Comparison of ENCODE assay signal across 26 mouse cellular contexts in the genomic region with DNA sequence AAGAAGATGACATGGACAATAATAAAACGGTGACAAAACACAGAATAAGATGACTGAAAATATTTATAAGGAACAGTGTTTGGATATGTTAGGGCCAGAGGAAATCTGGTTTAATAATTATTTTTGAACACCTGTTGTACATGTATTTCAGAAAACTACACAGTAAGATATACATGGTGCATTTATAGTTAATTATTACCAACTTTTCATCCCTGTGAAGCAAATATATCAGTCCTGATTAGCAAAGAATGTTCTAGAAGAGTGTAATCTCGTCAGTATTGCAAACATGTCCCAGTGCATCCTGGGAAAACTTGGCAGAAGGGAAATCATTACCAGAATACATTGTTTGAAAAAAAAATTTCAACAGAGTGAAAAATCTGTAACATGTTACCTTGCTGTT.
"Had no signal": no experiment of that assay in that cellular context is flagged by ENCODE, and none has a peak within 500 bp of the region (broad histone marks: within the 10 kb centered on the region; RNA-seq: fewer than 3 reads in every experiment).

No protein-coding gene starts in this region.

- H3K27ac ChIP-seq: gastrocnemius, adult 2 months; heart, embryonic 10.5 days; hindbrain, embryonic 10.5 days; hindbrain, embryonic 12.5 days; hindbrain, embryonic 14.5 days; kidney, embryonic 15.5 days; kidney, postnatal 0 days; limb, embryonic 13.5 days; limb, embryonic 15.5 days; liver, embryonic 12.5 days had no signal

- H3K36me3 ChIP-seq: heart, embryonic 10.5 days; heart, embryonic 12.5 days; hindbrain, embryonic 10.5 days; hindbrain, embryonic 12.5 days; kidney, embryonic 15.5 days; limb, embryonic 13.5 days; limb, embryonic 15.5 days; liver, embryonic 12.5 days had no signal

- H3K9ac ChIP-seq: heart, embryonic 12.5 days; hindbrain, embryonic 12.5 days; hindbrain, embryonic 14.5 days; kidney, embryonic 15.5 days; limb, embryonic 13.5 days; limb, embryonic 15.5 days; liver, embryonic 12.5 days had no signal

- DNase-seq: gastrocnemius, adult 2 months; gastrocnemius, postnatal 10 days; gastrocnemius, postnatal 25 days; heart, adult 18-20 months; heart, postnatal 10 days; heart, postnatal 4 days; kidney, adult 11 months; kidney, adult 2 months; kidney, adult 9 months; kidney, postnatal 14 days; kidney, postnatal 36 days; layer of hippocampus, adult 9-11 months; layer of hippocampus, postnatal 36 days; left cerebral cortex, postnatal 4 days had no signal

- H3K9me3 ChIP-seq: heart, embryonic 10.5 days; heart, embryonic 12.5 days; hindbrain, embryonic 10.5 days; hindbrain, embryonic 12.5 days; kidney, embryonic 15.5 days; limb, embryonic 13.5 days; limb, embryonic 15.5 days; liver, embryonic 12.5 days had no signal

- H3K27me3 ChIP-seq: heart, embryonic 12.5 days; hindbrain, embryonic 12.5 days; kidney, embryonic 15.5 days; limb, embryonic 13.5 days; limb, embryonic 15.5 days; liver, embryonic 12.5 days had no signal

- H3K4me3 ChIP-seq: gastrocnemius, adult 2 months; heart, embryonic 10.5 days; heart, embryonic 12.5 days; hindbrain, embryonic 10.5 days; hindbrain, embryonic 12.5 days; kidney, embryonic 15.5 days; limb, embryonic 13.5 days; limb, embryonic 15.5 days; liver, embryonic 12.5 days had no signal

- H3K4me1 ChIP-seq: heart, embryonic 10.5 days; heart, embryonic 12.5 days; hindbrain, embryonic 10.5 days; hindbrain, embryonic 12.5 days; kidney, embryonic 15.5 days; limb, embryonic 13.5 days; limb, embryonic 15.5 days; liver, embryonic 12.5 days had no signal

- ATAC-seq: hindbrain, embryonic 16.5 days; inflammation-experienced regulatory T-cells, adult 6 months; liver, embryonic 12.5 days had no signal

- H3K4me2 ChIP-seq: heart, embryonic 12.5 days; hindbrain, embryonic 12.5 days; hindbrain, embryonic 14.5 days; kidney, embryonic 15.5 days; limb, embryonic 13.5 days; limb, embryonic 15.5 days; liver, embryonic 12.5 days had no signal
